Mouse (Mus musculus): Measurements from ENCODE around the gene Yap1.
"Not testable (repeated sequence)": the region's sequence is repeated elsewhere in the genome, so short reads cannot be mapped to it uniquely, and the experiment has no call there.

Gene Yap1

GRCm38 (mm10) chr9:7914487-7914886 lies 89.9 kb downstream of the Yap1 start:
- DNase-seq (ENCODE audit: low read depth, low spot score), result peak; percentile 68

DNA sequence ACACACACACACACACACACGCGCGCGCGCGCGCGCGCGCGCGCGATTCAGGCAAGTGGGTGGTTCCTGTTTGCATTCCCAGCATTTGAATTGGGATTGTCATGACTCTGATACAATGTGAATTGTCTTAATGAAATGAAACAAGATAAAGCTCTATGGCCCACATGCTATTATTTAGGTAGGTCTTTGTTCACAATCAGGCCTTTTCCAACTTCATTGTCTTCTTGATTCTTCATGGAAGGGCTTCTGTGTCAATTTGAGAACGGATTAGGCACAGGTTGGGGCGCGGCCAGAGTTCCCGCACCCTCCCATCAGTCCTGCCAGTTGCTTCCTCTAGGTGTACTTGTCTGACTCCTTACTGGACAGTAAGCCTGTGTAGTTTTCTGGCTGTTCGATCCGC lies 90.4 kb downstream of the Yap1 start:
- DNase-seq (ENCODE audit: low read depth, low spot score), result no peak

- peak; percentile 18 for DNase-seq (ENCODE audit: low read depth, low spot score)
Measured at GRCm38 (mm10) chr9:7907351-7907985, 96.9 kb downstream of the Yap1 start.

DNA sequence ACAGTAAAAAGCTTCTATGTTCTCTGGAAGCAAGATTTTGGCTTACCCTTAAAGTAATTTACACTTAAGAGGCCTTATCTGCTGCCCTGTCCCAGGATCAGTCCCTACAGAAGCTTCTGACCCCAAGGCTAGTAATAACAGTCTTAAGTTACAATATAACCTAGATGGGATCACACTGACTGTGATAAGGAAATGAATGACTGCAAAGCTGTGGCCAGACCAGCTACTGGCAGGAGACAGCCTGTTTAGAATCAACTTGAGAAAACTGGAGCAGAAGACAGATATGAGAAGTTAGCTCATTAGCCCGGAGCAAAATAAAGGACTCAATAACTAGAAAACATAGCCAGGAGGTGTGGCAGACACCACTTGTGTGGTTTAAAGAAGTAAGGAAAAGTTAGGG lies 97.8 kb downstream of the Yap1 start:
- DNase-seq (ENCODE audit: low read depth, low spot score), result no peak

- no peak for DNase-seq (ENCODE audit: low read depth, low spot score)
Measured at GRCm38 (mm10) chr9:7903825-7904224, 100.6 kb downstream of the Yap1 start.

DNA sequence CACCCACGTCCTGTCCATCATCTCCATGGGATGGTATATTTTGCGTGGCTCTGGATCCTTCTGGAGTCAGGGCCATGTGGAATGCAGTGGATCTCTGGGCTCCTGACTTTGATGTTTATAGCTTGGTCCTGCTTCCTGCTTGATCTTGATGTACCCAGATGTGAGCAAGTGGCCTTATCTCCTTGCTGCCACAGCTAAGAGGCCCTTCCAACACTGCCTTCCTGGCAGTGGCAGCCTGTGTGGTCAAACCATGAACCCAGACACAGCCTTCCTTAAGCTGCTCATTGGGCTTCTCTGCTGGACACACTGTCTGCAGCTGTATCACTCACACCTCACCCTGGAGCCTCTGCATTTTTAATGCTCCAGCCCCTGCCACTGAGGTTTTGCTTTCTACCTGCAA lies 101.1 kb downstream of the Yap1 start:
- no peak for DNase-seq (ENCODE audit: low read depth, low spot score)

DNA sequence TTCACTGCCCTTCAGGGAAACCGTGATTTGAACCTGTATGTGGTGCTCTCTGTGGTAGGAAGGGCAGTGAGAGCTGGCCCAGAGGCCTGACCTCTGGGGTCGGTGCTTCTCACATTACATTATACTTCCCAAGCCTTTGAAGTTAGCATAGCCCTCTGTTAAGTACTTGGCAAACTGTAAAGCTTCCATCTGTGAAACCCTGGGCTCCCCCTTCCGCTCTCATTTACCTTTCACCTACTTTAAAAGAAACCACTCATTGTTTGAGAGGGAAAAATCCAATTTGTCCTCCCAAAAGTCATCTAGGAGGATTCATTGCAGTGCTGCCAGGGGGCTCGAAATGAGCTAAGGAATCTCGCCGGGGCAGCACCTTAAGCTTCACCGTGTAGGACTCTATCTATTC lies 102.1 kb downstream of the Yap1 start:
- no peak for DNase-seq (ENCODE audit: low read depth, low spot score)

DNA sequence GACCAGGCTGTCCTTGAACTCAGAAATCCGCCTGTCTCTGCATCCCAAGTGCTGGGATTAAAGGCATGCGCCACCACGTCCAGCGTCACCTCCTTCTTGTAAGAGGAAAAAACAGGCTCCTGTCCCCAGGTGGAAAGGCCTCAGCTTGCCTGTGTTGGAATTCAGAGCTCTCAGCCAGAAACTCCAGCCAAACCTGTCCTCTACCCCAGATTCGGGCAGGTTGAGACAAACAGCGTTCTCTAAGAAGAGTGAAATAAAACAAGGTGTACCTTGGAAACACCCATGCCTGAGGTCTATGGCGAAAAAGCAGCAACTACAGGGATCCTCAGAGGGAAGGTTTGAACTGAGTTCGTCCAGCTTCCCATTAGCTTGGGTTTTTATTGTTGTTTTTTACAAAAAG lies 103.4 kb downstream of the Yap1 start:
- DNase-seq (ENCODE audit: low read depth, low spot score), result no peak

- peak; percentile 91 for DNase-seq (ENCODE audit: low read depth, low spot score)
Measured at GRCm38 (mm10) chr9:7897502-7897901, 106.9 kb downstream of the Yap1 start.

GRCm38 (mm10) chr9:7891796-7892195 lies 112.6 kb downstream of the Yap1 start:
- not testable (repeated sequence) for DNase-seq (ENCODE audit: low read depth, low spot score)

- no peak for DNase-seq (ENCODE audit: low read depth, low spot score)
Measured at GRCm38 (mm10) chr9:7891177-7891576, 113.2 kb downstream of the Yap1 start.

DNA sequence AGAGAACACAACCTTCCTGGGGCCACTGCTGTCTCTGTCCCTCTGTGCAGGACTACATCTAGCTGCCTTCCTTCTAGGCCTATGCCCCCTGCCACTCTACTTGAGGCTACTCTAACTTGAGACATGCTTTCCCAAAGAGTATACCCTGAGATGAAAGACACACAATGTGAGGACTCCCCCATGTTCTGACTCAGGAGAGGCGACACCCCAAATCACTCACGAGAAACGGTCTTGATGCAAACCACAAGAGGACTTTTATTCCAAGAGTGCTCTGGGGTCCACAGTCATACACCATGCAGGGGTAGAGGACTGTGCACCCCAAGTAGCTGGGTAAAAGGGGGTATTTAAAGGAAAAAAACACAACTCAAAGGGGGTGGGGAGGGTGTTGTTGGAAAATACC lies 120.0 kb downstream of the Yap1 start:
- DNase-seq (ENCODE audit: low read depth, low spot score), result no peak

- no peak for DNase-seq (ENCODE audit: low read depth, low spot score)
Measured at GRCm38 (mm10) chr9:7882304-7882865, 122.0 kb downstream of the Yap1 start.
